Mouse (Mus musculus) urinary bladder, adult 18-20 months (tissue): ENCODE data around the gene Sgcd.
"Not testable (repeated sequence)": the region's sequence is repeated elsewhere in the genome, so short reads cannot be mapped to it uniquely, and the experiment has no call there.

Experiments used
- DNase-seq, 2 experiments: peaks; one replicate each; pipeline ENCODE4 v3.0.0; 2022; ENCODE audit warnings: low spot score in 2 of 2, mixed read lengths in 2 of 2

Sgcd gene

DNA sequence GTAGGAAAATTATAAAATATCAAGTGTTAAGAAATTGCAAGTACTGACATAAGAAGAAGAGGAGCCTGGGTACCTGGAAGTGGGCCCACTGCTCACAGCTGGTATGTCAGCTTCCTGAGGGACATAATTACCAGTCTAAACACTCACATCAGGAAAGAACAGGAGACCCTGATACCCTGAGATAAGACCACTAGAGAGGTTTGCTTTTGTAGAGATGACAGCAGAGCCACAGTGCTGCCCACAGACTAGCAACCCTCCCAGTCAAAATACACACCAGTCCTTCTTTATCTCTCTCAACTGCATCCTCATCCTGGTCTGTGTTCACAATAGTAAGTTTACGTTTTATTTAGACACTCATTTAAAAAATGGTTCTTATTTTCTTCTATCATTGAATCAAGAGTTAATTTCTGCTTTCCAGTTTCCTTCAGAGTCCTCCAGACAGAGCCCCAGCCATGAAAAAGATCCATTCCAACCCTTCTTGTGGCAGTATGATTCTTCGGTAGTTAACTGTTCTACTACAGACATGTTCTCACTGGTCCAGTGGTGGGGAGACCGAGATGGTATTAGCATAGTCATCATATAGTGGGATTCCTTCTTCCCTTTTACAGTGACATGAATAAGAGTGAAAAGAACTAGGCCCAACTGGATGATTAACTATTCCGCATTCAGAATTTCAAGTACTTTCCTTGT, 211.4 kb downstream of the Sgcd start:
- DNase-seq: no peak

DNA sequence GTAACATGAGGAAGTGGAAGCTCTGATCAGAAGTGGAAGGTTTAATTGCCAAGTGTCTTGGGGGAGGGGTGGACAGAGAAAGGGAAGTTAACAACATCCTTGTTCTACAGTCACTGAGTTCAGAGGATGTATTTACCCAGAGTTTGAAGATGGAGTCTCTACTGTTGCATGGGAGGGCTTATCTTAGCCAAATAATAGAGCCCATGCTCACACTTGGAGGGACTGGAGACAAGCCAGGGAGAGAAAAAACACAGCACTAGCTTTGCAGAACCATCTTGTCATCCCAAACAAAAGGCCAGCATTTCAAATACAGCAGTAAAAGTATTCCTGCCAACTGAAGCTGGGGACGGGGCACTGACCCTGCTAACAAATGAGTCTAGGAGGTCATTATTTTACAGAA, 212.8 kb downstream of the Sgcd start:
- DNase-seq: no peak

DNA sequence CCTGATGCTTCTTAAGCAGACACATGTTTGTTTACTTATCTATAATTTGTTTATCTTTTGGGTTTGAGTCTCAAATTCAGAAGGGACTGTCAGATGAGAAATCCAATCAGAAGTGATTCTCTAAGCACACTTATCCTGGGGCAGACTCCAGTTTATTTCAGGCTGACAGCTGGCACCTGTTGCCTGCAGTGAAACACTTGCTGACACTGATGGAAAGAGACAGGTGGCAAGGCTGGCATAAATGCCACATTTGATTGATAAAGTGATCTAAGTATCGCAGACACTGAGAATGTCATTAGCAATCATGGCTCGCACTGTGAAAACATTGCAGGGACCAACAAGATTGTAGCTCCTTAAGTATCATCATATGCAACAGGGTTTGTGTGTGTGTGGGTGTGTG, 222.9 kb downstream of the Sgcd start:
- no peak for DNase-seq

DNA sequence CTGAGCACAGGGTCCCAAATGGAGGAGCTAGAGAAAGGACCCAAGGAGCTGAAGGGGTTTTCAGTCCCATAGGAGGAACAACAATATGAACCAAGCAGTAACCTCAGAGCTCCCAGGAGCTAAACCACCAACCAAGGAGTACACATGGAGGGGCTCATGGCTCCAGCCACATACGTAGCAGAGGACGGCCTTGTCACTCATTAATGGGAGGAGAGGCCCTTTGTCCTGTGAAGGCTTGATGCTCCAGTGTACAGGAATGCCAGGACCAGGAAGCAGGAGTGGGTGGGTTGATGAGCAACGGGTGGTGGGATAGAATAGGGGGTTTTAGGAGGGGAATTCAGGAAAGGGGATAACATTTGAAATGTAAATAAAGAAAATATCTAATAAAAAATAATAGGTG, 225.2 kb downstream of the Sgcd start:
- not testable (repeated sequence) for DNase-seq

DNA sequence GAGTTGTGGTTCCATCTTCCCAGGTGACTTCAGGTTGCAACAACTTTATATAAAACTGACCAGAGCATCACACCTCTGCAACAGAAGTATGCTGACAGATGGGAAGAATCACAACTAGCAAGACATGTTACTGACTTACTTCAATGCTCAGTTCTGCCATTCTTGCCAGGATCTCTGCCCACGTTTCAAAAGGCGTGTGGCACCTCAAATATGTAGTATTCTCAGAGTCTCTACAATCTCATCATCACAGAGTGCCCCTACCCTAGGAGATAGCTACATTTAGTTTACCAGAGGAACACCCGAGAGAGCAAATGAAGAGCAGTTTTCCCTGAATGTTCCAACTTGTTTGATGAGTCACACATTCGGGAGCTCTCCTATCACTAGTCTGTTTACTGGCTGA, 229.8 kb downstream of the Sgcd start:
- no peak for DNase-seq

DNA sequence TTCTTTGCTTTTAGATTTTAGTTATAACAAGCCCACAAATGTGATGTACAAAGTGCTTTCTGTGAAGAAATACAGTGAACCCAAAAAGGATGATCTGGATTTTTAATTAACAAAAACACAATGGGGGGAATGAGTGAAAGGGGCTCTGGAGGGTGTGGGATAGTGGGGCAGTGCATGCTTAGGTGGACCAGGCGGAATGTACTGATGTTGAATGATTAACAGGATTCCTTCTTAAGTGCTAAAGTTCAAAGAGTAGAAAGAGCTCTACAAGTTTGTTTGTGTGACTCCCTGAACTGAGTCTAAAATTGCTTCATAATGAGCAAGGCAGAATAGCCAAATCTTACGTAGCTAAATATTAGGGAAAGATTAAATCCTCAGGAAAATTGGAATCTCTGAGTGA, 246.0 kb downstream of the Sgcd start:
- DNase-seq: no peak

DNA sequence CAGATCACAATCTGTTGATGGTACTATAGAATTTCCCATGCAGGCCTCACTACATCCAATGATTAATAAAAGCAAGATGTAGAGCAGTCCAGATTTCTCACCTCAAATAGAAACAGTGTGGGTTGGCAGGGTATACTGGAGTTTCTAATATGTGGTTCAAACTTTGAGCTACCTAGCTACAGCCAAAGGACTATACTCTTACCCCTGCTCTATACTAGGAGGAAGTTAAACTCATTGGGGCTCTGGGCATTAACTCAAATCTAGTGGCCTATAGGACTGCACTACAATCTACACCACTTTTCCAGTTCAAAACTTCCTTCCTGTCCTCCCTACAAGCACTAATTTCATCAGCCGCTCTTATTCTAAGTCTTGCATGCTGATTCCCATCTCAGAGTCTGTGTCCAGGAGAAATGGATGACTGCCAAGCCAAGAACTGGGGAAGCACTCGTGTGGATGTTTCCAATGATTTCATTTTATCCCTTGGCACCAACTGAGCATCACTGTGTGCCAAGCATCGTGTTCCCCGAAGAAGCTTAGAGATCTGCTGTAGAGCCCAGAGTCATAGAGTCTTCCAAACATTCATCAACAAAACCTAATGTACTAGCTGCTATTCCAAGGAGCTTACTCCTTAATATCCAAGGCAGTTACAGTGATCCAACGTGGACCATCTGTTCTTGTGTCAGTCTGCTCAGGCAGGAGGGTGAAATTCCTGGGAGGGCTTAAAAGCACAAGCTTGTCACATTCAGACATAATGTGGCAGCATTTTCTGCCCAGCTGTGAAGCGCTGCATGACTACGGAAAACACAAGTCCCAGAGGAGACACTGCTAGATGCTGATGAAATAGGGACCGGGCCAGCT, 283.6 kb downstream of the Sgcd start:
- DNase-seq: peak in 1 of 2 experiments; percentile 2

DNA sequence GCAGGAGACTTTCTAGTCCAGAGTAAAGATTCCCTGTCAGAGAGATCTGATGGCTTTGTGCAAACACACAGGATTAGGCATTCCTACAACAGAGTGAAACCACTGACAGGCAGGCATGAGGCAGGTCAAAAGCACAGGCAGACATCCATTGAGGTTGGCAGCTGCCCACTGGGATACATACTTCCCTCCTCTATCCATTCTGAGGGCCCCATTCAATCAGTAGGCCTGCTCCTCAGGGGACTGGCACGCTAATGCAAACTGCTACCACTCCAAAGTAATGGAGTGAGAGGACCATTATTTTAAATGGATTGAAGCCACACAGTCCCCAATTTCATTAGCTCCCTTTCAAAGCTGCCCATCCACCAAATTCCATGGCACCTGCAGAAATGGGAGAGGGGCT, 293.2 kb downstream of the Sgcd start:
- no peak for DNase-seq

DNA sequence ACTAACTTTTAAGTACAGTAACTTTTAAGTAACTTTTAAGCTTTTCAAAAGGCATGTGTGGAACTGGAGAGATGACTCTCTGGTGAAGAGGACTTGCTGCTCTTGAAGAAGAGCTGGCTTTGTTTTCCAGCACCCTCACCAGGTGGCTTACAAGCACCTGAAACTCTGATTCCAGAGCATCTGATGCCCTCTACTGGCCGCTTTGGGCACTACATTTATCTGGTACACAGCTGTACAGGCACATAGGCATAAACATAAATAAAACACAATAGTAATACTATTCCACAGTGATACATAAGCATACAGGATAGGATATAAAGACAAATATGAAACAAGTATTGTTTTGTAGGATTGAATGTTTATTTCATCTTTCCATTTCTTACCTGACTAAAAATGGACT, 330.6 kb downstream of the Sgcd start:
- peak in 1 of 2 experiments; percentile 9 for DNase-seq

DNA sequence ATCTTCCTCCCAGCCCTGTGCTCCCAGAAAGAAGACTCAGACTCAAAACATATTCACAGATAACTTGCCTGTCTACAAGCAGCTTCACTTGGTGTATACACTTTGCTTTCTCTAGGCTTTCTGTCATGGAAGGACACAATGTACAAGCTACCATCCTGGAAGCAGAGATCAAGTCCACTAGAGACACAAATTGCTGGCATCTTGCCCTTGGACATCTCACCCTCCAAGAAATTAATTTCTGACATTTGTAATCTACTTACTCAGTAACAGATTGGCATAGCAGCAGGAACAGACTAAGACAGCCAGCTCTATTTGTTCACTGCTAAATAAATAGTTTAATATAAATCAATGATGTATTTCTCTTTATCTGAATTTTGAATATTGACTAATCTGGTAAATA, 342.9 kb downstream of the Sgcd start:
- DNase-seq: no peak

DNA sequence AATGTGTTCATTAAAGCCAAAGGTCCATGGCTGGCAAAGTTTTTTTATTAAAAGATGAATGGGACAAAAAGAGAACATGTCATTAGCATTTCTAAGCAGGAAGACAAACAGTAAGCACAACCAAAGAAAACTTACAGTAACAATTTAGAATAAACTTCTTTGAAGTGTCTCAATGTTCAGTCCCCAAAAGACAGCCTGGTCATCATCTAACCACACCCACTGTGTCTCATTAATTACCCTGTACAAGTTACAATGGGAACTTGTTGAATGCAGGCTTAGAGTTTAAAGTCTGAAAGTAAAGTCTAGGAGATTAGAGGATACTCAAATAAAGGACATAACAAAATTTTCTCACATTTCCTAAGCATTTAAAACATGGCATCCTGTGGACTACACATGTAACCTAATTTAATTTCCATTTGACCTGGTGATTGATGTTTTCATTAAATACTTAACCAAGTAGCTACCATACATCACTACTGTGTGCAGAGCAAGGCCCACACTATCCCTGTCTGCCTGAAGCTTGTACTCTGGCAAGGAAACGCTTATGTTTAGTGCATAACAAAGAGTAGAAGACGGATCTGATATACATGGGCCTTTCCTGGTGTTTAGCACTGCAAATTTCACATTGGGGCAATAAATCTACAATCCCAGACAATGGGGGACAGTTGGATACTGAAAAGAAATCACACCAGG, 347.1 kb downstream of the Sgcd start:
- DNase-seq: no peak

DNA sequence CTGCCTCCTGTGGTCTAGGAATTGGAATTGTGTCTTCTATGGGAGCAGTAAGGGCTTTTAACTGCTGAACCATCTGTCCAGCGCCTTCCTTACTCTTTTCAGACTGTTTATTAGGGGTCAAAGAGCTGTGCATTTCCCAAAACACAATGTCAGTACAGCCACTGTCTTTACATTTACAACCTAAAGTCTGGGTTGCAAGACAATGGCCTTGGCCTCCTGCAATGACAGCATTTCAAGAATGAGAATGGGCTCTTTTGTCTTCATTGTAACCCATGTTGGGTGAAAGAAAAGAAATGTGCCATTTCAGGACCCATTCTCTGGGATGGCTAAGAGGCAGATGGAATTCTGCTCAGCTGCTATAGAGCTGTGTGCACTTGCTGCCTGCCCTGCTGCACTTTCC, 348.2 kb downstream of the Sgcd start:
- no peak for DNase-seq

DNA sequence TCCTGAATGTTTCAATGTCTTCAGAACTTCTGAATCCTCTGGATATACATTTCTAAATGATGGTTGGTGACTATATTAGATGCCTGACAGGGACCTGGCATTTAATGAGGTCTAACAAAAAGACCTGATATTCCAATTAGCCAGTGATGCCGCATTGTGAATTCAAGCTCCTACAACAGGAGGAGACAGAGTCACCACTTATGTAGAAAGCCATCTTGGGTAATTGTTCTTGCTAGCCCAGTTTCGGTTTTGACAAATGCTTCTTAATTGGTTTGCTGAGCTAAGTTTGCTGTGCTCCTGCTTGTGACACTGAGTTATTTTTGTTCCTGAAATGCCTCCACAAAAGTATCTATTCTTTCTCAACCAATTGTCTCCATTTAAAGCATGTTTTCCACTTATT, 358.6 kb downstream of the Sgcd start:
- DNase-seq: no peak

DNA sequence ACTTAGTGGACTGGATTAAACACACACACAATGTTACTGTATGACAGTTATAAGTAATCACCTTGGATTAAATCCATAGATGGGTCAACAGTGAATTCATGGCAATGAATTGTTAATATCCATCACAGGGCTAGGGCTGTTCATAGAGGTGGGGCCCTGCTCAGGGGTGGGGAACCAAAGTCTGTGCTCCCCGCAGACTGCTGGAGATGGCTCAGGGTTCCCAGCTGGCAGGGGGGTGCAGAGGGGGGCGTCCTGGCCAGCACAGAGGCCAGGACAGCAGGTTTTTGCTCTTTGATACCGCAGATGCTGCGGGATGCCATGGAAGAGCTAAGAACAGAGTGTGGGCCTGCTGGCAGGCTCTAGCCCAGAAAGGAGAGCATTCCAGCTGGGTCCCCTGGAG, 378.9 kb downstream of the Sgcd start:
- DNase-seq: no peak

DNA sequence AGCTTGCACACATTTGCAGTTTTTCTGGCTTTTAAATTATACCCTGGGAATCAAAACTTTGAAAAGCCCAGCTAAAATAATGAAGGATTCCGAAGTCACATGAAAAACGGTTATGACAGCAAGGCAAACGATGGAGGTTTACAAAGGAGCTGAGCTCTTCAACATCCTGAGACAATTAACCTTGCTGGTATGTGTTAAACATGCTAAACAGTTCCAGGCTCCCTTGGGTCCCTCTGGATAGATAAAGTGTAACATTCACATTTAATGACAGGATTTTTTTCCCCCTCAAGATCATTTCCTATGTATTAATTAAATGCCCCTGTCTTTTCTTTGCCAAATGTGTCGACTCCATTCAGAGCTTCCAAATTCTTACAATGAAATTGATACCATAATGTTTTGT, 414.1 kb downstream of the Sgcd start:
- no peak for DNase-seq

DNA sequence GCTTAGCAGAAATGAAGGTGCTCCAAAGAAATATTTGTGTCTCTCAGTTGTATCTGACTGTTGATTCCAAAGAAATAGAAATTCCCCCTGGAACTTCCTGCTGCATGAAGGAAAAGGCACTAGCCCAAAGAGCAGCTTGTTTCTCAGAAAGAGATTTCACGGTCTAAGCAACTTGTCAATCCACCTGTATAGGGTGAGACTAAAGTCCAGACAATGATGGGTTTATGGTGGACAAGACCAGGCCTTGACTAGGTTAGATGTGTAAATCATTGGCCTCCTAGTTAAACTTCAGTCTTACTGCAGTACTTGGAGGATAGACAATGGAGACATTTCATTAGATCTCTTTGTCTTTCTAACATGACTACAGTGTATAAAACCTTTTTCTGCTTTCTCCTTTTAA, 420.3 kb downstream of the Sgcd start:
- DNase-seq: no peak

DNA sequence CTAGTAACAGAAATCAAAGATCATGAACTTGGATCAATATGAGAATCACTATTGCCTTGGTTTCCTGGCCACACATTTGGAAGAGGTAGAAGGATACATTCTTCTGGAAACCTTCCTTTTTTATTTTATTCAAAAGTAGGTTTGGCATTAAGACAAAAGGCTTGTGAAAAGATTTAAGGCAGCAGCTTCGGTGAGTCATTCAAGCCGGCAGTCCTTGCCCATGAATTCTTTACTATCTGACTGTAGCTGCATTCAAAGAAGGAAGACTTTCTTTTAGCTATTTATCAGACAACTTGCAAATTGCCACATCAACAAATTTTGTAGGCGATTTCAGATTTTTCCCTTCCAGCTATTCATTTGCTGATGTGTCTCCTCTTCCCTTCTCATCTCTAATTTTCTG, 422.6 kb downstream of the Sgcd start:
- no peak for DNase-seq

DNA sequence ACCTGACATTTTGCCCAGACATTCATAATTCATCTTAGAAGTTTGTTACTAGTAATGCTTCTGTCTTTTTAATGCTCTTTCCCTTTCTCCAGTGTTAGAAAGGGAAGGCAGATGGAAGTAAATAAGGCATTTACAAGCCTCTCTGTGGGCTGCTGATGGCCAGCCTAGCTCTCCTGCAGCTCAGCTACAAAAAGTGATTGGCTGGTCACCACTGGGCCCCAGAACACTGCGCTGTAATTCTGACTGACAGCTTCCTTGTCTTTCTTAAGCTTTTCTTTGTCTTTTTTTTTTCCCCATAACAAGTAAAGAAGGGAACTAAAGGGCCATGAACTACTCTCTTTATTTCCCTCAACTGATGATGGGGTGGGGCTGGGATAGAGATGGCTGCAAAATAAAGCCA, 463.9 kb downstream of the Sgcd start:
- no peak for DNase-seq

DNA sequence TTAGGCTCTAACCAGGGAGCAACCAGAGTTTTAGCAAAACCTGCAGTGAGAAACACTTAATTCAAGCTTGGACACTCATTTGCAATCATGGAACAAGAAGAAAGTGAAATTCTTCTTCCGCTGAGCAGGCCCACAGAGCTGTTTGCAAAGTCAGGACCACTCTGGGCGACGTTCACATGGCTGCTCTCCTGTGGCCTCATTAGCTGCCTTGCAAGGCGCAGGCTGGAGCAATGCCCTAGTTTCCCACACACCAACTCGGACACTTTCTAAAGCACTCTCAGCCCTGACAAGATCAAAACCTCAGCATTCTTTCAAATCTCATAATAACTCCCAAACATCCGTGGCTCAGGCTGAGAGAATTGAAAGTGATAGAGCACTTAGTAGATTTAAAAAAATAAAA, 480.7 kb downstream of the Sgcd start:
- DNase-seq: no peak

DNA sequence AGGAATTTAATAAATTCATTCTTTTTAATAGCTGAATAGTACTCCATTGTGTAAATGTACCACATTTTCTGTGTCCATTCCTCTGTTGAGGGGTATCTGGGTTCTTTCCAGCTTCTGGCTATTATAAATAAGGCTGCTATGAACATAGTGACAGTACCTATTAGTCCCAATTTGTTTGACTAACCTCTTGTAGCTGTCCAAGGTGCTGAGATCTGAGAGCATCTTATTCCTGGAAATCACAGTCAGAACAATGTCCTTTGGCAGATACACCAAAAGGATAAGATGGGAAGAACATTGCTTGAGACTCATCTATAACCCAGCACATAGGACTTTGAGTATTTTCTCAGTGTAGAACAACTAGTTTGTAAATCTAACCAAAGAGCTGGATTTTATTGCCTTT, 485.5 kb downstream of the Sgcd start:
- DNase-seq: not testable (repeated sequence)

DNA sequence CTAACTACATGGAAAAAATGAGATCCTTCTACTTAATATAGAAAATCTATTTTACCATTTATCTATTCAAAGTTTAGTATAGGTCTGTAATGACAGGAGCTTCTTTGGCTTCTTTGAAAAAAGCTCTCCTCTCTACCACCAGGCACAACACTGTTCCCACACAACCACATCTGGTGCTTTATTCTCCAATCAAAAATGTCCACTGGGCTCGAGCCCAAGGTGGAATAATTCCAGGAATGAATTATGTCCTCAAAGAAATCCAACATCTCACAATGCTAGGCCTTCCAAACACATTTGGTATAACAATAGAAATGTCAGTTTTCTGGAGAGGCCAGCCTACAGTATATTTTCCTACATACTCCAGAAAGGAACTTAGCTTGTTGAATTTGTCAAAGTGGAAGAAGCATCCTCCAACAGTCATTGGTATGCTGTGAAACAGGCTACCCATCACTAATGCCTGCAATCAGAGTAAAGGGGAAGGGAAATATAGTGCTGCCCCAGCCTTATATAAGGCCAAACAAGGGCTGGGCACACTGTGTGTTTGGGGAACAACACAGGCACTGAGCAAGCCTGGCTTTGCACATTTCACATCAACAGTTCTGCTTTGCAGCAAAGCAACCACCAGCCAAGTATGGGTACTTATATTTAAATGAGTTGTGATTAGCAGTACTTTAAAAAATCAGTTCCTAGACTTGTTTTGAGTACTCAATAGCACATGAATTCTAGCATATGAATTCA, 515.1 kb downstream of the Sgcd start:
- DNase-seq: no peak

DNA sequence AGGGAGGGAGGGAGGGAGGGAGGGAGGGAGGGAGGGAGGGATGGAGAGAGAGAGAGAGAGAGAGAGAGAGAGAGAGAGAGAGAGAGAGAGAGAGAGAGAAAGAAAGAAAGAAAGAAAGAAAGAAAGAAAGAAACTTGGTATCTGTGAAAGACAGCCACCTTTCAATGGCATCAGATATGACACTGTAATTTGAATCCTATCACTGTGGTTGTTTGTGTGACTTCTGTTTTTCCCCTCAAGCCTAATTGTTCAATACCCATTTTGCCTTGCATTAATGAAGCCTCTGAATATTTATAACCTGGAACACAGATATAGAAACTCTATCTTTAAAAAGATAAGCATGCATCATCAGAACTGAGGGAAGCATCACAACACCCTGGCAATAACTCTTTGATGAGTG, 528.1 kb downstream of the Sgcd start:
- DNase-seq: not testable (repeated sequence)
